Comparison of ENCODE assay signal across 11 mouse cellular contexts in genomic region chr2:28616358-28616757, GRCm38 (mm10). TPM values are rescaled to one million over a fixed set of nuclear protein-coding genes. Genes with fewer than 3 reads are reported as not detected.
A peak's percentile ranks its signal among the peaks of the same experiment; 100 is the strongest.
DNase-seq lines count a peak whose midpoint lies in the region; ATAC-seq and TF ChIP-seq lines count a peak whose summit lies in the region.
"Had no signal": no experiment of that assay in that cellular context is flagged by ENCODE, and none has a peak within 500 bp of the region (broad histone marks: within the 10 kb centered on the region; RNA-seq: fewer than 3 reads in every experiment).

No protein-coding gene starts in this region.

- no peak overlapping the region for H3K9ac ChIP-seq in kidney, postnatal 0 days (ENCODE audit: low read depth, low read length)
- H3K9ac ChIP-seq: neural tube, embryonic 12.5 days had no signal

- H3K4me1 ChIP-seq in kidney, postnatal 0 days (replicated peaks; ENCODE audit: insufficient read depth, low read length) = no peaks in the 10 kb centered on the region; the same call in 1 of the 2 replicates
- H3K4me1 ChIP-seq: neural tube, embryonic 12.5 days had no signal

- 31% methylated on average over 5 of the region's 5 CpGs for WGBS in kidney, postnatal 0 days

- H3K36me3 ChIP-seq in kidney, postnatal 0 days (ENCODE audit: insufficient read depth, low read length) = no peaks in the 10 kb centered on the region
- H3K36me3 ChIP-seq: neural tube, embryonic 12.5 days had no signal

- no peak overlapping the region for H3K27ac ChIP-seq in kidney, postnatal 0 days
- H3K27ac ChIP-seq: neural tube, embryonic 12.5 days had no signal

- H3K4me3 ChIP-seq in kidney, postnatal 0 days (replicated peaks; ENCODE audit: low read depth, low read length) = no peak overlapping the region
- H3K4me3 ChIP-seq: neural tube, embryonic 12.5 days had no signal

- no peak for DNase-seq in kidney, postnatal 0 days (ENCODE audit: low spot score)
- no peak for DNase-seq in kidney, adult 11 months
- DNase-seq in A20 (ENCODE audit: low read depth, low spot score) (peak; percentile 68), ES-CJ7 (ENCODE audit: low read depth, low spot score) (peak; percentile 87), liver (peak; percentile 77), MN1 (ENCODE audit: low spot score) (no peak)
- DNase-seq in c-Kit-positive CD71-positive TER-119-positive erythroid progenitor cells, embryonic 14.5 days (ENCODE audit: low spot score) = no peak
- no peak for DNase-seq in Muller cell, postnatal 12 days (ENCODE audit: inconsistent ontology term)

- H3K4me2 ChIP-seq in kidney, postnatal 0 days (ENCODE audit: low read length) = no peak overlapping the region
- H3K4me2 ChIP-seq: neural tube, embryonic 12.5 days had no signal

- H3K9me3 ChIP-seq in kidney, postnatal 0 days (replicated peaks; ENCODE audit: low read length) = no peaks in the 10 kb centered on the region
- H3K9me3 ChIP-seq: neural tube, embryonic 12.5 days had no signal

- peak; percentile 47 for TF ChIP-seq CTCF in kidney, postnatal 0 days (IDR thresholded peaks at IDR 0.05; ENCODE audit: low read depth)

- H3K27me3 ChIP-seq in kidney, postnatal 0 days (ENCODE audit: insufficient read depth, low read length) = 0 out of 2 replicates have a peak, but pooled peaks cover 6% of the 10 kb centered on the region

- ATAC-seq in kidney, postnatal 0 days (replicated peaks; ENCODE audit: low FRiP score, low read depth) = no peak

RNA-seq across cellular contexts. Expression of gene Gfi1b, which starts 5.4 kb away (rescaled TPM):
- polyA plus RNA-seq in kidney, postnatal 0 days (2015; fragmentation: Nextera tagmentation; extraction: Ambion mirVana) = 0.09 TPM in 1 of 2 replicates, not detected in the other
- polyA plus RNA-seq: cortical plate, adult 2 months had no signal

RNA-seq across cellular contexts. Expression of gene Tsc1, which starts 24.7 kb away (rescaled TPM):
- polyA plus RNA-seq in kidney, postnatal 0 days (2015; fragmentation: Nextera tagmentation; extraction: Ambion mirVana) = 9.5 and 10.6 TPM in 2 replicates

RNA-seq across cellular contexts. Expression of gene Gtf3c5, which starts 32.8 kb away (rescaled TPM):
- polyA plus RNA-seq in kidney, postnatal 0 days (2015; fragmentation: Nextera tagmentation; extraction: Ambion mirVana) = 19.6 and 22.4 TPM in 2 replicates

RNA-seq across cellular contexts. Expression of gene Cel, which starts 53.2 kb away (rescaled TPM):
- not detected in 2 replicates for polyA plus RNA-seq in kidney, postnatal 0 days (2015; fragmentation: Nextera tagmentation; extraction: Ambion mirVana)
- polyA plus RNA-seq: hindbrain, embryonic 11.5 days; neural tube, embryonic 12.5 days had no signal

Comparison
In these comparisons a context has a peak if more than half of its experiments do, and no peak if none do; other contexts are left out.
1. DNase-seq: peak in A20 (single experiment), ES-CJ7 (single experiment) and liver (single experiment); none in kidney, postnatal 0 days (single experiment), kidney, adult 11 months (single experiment), c-Kit-positive CD71-positive TER-119-positive erythroid progenitor cells, embryonic 14.5 days (single experiment), MN1 (single experiment) and Muller cell, postnatal 12 days (single experiment).